Mouse (Mus musculus) olfactory bulb, adult 2 months (tissue): ENCODE measurements around the gene Bdkrb1.

Source experiments
- CTCF ChIP-seq: fragments of 200-500 bp; IDR thresholded peaks from 2 replicates; pipeline ENCODE4 v1.5.1; 2012; ENCODE audit warnings: low read depth, mild to moderate bottlenecking, low read length, moderate library complexity; ENCODE audit not compliant: insufficient read depth
- POLR2A ChIP-seq: fragments of 200-500 bp; IDR thresholded peaks from 2 replicates; pipeline ENCODE4 v1.6.1; 2012; ENCODE audit warnings: mild to moderate bottlenecking, low read depth, low read length, moderate library complexity; ENCODE audit not compliant: insufficient read depth

GRCm38 (mm10) chr12:105613559-105613958 is 10.7 kb downstream of the Bdkrb1 start:
- TF ChIP-seq POLR2A (no peak), CTCF (no peak)
